Mouse (Mus musculus): ENCODE measurements around the gene Lep. TPM values are rescaled to one million over a fixed set of nuclear protein-coding genes. Genes with fewer than 3 reads are reported as not detected.
A peak's percentile ranks its signal among the peaks of the same experiment; 100 is the strongest.

The Lep gene
- total RNA-seq (2021) = not detected

GRCm38 (mm10) chr6:29059846-29060685 lies at the start of gene Lep:
Lep (plus strand) TSS chr6:29060220.
- no peak for DNase-seq (ENCODE audit: extremely low spot score in 1 of 2, low spot score in 1 of 2)

GRCm38 (mm10) chr6:29011651-29012050 lies 48.4 kb upstream of the Lep start:
- no peak for DNase-seq (ENCODE audit: extremely low spot score in 1 of 2, low spot score in 1 of 2)

- DNase-seq (ENCODE audit: extremely low spot score in 1 of 2, low spot score in 1 of 2) = no peak
Observed at GRCm38 (mm10) chr6:29013216-29013615, 46.8 kb upstream of the Lep start.

- DNase-seq (ENCODE audit: extremely low spot score in 1 of 2, low spot score in 1 of 2) = no peak
Observed at GRCm38 (mm10) chr6:29016891-29017412, 43.1 kb upstream of the Lep start.

GRCm38 (mm10) chr6:29019756-29020720 lies 40.0 kb upstream of the Lep start:
- DNase-seq (ENCODE audit: extremely low spot score in 1 of 2, low spot score in 1 of 2) = no peak

GRCm38 (mm10) chr6:29020937-29021336 lies 39.1 kb upstream of the Lep start:
- no peak for DNase-seq (ENCODE audit: extremely low spot score in 1 of 2, low spot score in 1 of 2)

GRCm38 (mm10) chr6:29021501-29021900 lies 38.5 kb upstream of the Lep start:
- no peak for DNase-seq (ENCODE audit: extremely low spot score in 1 of 2, low spot score in 1 of 2)

GRCm38 (mm10) chr6:29022115-29022514 lies 37.9 kb upstream of the Lep start:
- DNase-seq (ENCODE audit: extremely low spot score in 1 of 2, low spot score in 1 of 2) = no peak

- DNase-seq (ENCODE audit: extremely low spot score in 1 of 2, low spot score in 1 of 2) = peak; percentile 59 to 72
Observed at GRCm38 (mm10) chr6:29023206-29023967, 36.6 kb upstream of the Lep start.

GRCm38 (mm10) chr6:29024000-29024417 lies 36.0 kb upstream of the Lep start:
- DNase-seq (ENCODE audit: extremely low spot score in 1 of 2, low spot score in 1 of 2) = peak; percentile 68 to 88

GRCm38 (mm10) chr6:29025796-29026482 lies 34.1 kb upstream of the Lep start:
- DNase-seq (ENCODE audit: extremely low spot score in 1 of 2, low spot score in 1 of 2) = no peak

- DNase-seq (ENCODE audit: extremely low spot score in 1 of 2, low spot score in 1 of 2) = no peak
Observed at GRCm38 (mm10) chr6:29026766-29027165, 33.3 kb upstream of the Lep start.

- DNase-seq (ENCODE audit: extremely low spot score in 1 of 2, low spot score in 1 of 2) = no peak
Observed at GRCm38 (mm10) chr6:29028129-29028528, 31.9 kb upstream of the Lep start.

GRCm38 (mm10) chr6:29029521-29029920 lies 30.5 kb upstream of the Lep start:
- DNase-seq (ENCODE audit: extremely low spot score in 1 of 2, low spot score in 1 of 2) = no peak

GRCm38 (mm10) chr6:29031216-29031615 lies 28.8 kb upstream of the Lep start:
- peak in 1 of 2 experiments; percentile 31 for DNase-seq (ENCODE audit: extremely low spot score in 1 of 2, low spot score in 1 of 2)

- DNase-seq (ENCODE audit: extremely low spot score in 1 of 2, low spot score in 1 of 2) = no peak
Observed at GRCm38 (mm10) chr6:29031704-29032310, 28.2 kb upstream of the Lep start.

- no peak for DNase-seq (ENCODE audit: extremely low spot score in 1 of 2, low spot score in 1 of 2)
Observed at GRCm38 (mm10) chr6:29032411-29032810, 27.6 kb upstream of the Lep start.

- no peak for DNase-seq (ENCODE audit: extremely low spot score in 1 of 2, low spot score in 1 of 2)
Observed at GRCm38 (mm10) chr6:29033981-29034646, 25.9 kb upstream of the Lep start.

GRCm38 (mm10) chr6:29036698-29037097 lies 23.3 kb upstream of the Lep start:
- no peak for DNase-seq (ENCODE audit: extremely low spot score in 1 of 2, low spot score in 1 of 2)
